Mouse (Mus musculus) left cerebral cortex, adult 9 months (tissue): ENCODE measurements around the gene Btrc.
A peak's percentile ranks its signal among the peaks of the same experiment; 100 is the strongest.

ENCODE experiments used
- DNase-seq, 2 experiments: peaks; one replicate each; pipeline ENCODE4 v3.0.0; 2022; ENCODE audit warnings: low spot score in 2 of 2

The Btrc gene

DNA sequence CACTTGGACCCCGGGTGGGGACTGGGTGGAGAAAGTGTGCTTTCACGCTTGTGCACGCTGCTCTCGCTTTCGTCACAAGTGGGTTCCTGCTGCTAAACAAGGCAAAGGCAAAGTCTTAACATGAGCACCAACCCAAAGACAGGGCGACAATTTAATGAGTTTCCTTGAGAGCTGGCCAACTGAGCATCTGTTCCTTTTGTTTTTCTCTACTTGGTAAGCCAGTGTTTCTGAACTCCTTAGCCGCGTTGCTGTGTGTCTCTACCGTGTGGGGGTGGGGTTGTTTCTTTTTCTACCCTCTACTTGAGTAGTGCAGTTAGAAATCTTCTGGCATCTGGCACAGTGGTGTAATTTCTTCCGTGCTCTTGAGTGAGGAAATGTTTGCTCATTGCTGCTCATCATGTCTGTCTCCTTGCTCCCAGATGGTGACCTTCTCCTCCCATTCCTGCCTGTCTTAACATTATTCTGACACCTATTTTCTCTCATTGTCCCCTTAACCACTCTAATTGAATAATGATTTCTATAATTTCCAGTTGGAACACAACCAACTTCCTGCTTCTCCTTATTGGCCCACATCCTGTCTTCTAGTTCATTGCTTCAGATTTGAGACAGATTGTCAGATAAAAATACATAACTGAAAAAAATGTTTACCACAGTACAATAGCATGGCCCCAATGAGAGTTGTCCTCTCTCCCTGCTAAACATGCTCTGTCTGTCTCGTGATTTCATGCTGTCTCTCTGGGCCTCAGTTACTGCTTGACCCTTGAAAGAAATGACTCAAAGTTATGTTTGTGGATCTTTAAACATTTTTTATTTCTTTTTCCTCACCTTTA lies 109.4 kb downstream of the Btrc start:
- peak; percentile 30 to 67 for DNase-seq

DNA sequence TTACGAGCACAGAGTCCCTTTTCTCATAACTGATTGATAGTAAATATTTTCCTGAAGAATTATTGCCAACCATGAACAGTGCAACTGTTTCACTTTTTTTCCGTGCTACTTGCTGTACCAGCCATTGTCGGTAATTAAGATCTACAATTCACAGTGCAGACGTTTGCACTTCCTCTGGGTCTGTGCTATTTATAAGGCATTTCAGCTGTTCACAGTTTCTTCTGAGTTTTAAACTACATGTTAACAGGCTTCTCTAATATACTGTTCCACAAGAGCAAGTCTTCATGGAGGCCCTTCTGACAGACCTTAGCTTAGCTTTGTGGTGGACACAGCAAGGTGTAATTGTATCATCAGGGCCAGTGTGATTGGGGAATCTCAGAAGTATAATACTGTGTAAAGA lies 111.2 kb downstream of the Btrc start:
- DNase-seq, result no peak

DNA sequence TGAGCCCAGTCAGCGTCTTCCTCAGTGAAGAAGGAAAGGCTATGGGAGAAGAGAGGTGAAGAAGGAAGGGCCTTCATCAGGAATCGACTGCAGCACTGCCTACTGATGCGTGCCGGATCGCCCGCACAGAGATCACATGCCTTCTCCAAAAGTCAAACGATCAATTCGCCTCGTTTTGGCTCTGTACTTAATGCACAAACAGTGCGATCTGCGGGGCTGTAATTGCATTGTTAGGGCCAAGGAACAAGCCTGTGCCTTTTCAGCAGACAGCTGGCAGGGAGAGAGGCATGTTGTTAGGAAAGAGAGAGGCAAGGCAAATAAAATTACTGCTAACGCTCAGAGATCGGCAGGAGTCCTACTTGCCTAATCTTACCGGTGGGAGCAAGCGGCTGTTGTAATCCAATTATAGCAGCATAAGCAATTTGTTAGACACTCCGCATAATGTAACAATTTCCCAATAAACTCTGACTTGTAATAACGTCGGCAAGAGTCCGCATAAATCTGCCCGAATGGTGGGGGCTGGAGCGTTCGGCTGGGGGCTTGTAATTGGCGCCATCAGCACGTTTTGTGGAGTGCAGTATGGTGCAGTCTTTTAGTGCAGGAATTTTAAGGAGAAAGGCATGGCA lies 112.5 kb downstream of the Btrc start:
- peak in 1 of 2 experiments; percentile 40 for DNase-seq

DNA sequence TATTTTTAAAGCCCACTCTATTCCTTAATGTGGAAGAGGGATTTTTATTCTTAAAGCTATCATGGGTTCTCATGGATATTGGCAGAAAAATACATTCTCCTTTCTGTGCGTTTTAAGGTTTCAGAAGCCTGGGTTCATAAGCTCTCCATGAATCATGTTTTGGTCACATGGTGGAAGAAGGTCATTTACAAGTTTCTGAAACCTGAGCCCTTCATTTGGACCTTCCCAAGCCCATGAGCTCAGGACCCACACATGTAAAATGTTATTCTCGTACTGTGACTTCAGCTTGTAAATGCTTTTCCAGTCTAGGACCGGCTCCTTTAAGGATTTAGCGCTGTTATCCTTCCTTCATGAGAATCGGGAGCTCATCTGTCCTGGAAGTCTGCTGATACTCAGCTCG lies 116.0 kb downstream of the Btrc start:
- no peak for DNase-seq

DNA sequence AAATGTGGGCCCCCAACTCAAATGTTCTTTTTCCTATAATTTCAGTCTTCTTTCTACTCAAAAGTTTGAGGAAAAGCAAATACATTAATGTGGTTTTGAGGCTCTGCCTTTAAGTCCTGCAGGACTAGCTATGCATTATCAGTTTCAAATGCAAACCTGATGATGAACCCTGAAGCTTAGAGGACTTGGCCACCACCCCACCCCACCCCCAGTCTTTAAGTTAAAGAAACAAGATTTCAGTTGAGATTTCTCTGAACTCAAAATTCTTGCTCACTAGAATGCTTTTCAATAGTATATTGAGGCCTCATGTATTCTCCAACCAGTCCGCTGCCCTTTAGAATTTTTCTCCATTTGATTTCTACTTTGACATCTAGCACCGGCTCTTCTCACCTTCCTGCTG lies 117.0 kb downstream of the Btrc start:
- DNase-seq, result no peak

DNA sequence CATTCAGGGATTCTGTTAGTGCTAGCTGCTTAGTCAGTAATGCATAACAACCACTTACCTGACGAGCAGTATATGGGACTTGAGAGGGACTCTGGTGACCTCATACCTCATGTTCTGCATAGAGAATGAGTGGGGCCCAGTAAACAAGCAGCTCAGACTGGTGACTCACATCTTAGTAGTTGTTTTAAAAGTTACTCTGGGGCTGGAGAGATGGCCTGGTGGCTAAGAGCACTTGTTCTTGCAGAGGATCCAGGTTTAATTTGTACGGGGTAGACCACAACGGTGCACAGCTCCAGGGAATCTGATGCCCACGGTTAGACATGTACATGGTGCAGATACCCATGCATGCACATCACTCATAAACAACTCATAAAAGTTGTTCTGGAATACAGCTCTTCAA lies 117.4 kb downstream of the Btrc start:
- DNase-seq, result no peak

DNA sequence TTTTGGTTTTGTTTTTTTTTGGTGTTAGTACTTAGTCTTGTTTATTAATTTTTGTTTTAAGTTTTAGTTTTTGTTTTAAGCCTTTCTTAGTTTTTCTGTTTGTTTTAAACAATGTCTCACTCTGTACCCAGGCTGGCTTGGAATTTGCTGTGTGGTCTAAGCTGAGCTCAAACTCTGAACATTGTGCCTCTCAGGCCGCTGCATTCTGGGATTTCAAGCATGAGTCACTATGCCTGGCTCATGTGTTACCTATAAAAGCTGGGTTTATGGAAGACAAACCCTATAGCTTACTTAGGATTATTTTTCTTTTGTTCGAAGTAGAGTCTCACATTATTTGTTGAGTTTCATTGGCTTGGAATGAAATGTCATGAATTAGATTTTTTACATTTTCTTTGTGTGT lies 119.9 kb downstream of the Btrc start:
- no peak for DNase-seq

DNA sequence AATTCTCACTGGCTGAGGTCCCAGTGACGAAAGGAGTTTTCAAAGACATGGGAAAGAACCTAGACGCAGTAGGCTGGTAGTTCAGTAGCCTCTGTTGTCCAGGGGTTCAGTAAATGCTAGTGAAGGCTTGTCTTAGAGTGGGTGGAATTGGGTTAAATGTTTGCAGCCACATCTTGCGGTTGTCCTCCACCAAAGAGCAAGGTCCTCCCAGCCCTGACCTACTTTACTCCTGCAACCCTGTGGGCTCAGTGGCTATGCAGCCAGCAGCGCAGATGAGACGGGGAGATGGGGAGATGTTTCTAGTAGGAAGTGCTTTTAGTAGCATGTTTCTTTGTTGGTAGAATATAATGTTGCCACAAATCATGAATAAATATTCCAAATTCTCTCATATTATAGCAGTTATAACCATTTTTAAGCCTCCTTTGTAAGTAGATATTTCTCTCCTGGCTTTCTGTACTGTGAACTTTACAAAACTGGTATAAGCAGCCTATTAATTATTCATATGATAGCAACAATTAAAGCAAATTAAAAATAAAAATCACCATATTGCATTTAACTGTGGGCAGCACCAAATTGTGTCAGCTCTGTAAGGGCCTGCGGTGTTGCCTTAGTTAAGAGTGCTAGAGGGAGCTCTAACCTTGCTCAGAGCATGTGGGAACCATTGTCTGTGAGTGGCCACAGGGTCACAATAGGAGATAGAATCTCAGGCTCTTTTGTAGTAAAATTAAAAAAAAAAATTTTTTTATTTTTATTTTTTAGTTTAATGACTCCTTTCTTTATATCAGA lies 122.9 kb downstream of the Btrc start:
- DNase-seq, result no peak

DNA sequence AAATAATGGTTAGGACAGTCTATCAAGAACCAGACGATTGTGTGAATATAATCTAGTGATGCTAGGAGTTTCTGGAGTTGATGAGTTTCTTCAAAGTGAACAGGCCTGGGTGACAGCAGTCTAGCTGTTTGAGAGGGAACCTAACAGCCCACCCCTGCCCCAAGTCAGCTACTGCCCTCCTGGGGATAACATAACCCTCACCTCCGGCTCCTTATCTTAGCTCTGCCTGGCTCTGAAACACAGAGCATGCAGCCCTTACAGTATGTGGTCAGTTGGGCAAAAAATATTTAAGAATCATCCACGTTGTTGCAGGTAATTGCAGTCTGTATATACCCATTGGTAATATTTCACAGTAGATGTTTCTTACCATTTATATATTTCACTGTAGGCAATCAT lies 123.5 kb downstream of the Btrc start:
- DNase-seq, result no peak

DNA sequence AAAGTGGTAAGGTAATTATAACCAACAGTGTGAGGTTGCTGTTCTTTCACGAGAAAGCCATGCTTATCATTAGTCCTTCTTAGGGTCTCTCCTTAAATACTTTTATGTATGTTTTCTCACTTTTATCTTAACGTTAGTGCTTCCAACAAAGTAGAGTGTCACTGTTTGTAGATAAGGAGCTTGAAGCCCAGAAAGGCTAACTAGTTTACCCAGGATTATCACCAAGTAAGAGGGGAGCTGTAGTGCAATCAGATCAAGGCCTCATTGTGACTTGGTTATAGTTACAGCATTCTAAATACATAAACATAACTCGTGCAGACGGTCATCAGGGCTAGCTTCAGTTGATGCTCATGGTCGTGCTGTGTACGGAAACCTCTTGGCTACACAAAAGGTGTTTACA lies 126.4 kb downstream of the Btrc start:
- DNase-seq, result no peak

DNA sequence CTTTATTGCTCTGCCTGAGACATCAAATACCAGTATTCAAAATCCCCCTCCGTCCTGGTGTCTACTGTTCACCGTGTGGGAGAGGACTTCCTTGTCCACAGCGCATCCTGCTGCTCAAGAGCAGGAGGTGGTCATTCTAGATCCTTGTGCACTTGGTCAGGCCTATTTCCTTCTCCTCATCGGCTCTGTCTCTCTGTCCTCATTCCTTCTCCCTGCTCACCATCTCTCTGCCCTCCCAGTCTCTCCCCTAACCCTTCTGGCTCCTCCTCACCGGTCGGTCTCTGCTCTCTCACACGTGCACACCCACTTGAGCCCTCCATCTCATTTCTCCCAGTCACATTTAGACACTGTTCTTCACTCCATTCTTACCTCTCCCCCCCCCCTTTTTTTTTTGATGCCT lies 127.7 kb downstream of the Btrc start:
- DNase-seq, result no peak

DNA sequence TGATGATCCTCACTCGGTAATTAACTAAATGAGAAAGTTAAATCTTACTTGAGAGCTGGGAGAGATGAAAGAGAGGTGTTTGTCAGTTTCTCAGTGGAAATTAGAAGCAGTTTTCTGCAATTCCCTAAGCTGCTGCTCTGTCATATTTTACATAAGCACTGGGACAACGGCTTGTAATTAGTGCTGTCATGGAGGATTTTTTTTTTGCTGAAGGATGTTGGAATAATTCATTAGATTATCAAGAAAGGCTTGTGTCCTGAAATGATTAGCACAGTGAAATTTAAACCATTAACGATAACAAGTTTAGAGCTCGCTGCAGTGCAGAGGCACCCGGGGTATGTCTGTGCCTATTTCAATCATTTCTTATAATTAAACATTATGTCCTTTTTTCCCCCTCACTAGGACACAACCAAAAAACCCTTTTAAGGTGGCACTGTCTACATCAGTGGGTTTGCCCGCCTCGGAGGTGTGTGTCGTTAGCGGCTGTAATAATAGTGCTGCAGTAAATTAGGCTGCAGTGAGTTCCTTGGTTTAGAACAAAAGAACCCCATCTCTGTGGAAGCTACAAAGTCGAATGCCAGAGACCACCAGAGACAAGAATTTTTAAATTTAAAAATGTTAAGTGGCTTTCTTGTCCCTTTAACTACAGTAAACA lies 130.7 kb downstream of the Btrc start:
- DNase-seq, result no peak

DNA sequence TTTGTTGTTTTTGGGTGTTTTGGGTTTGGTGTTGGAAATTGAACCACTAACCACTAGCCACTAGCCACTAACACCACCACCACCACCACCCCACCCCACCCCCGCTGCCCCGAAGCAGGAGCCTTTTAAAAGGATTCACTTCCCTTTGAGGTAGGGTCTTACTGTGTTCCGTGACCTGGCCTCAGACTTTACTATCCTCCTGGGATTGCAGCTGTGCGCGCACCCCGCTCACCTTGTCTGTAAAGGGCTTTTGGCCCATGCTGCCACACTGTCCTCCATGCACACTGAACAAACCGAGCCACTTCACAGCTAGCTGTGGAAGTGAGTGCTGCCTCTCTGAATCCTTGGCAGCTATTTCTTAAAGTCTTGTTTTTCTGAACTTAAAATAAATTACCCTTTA lies 141.9 kb downstream of the Btrc start:
- no peak for DNase-seq

DNA sequence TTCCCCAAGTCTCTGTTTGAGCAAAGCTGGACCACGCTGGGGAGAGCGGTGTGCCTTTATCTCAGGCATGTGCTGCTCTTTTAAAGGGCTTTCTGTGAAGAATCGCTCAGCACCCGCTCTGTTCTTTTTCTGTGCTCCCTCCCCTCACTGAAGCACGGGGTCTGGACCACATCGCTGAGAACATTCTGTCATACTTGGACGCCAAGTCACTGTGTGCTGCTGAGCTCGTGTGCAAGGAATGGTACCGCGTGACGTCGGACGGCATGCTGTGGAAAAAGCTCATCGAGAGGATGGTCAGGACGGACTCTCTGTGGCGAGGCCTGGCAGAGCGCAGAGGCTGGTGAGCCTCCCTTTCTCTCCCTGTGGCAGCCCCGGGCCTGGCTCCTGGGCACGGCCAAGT lies 144.0 kb downstream of the Btrc start:
- peak in 1 of 2 experiments; percentile 35 for DNase-seq

DNA sequence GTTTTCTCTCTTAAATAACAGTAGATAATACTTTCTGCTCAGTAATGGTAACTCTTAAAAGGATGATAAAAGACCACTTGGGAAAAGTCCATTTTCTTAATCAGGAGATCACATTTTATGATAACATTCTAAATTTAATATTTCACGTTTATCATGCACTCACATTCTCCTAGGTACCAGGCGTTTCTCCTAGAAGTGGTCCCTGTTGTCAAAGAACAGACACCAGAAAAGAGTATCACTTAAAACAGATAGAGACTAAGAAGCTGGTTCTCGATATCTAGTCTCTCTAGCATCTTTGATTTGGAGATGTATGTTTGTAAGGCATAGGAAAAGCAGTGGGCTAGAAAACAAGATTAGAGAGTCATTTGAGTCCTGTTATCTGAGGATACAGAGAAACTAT lies 147.1 kb downstream of the Btrc start:
- DNase-seq, result no peak

DNA sequence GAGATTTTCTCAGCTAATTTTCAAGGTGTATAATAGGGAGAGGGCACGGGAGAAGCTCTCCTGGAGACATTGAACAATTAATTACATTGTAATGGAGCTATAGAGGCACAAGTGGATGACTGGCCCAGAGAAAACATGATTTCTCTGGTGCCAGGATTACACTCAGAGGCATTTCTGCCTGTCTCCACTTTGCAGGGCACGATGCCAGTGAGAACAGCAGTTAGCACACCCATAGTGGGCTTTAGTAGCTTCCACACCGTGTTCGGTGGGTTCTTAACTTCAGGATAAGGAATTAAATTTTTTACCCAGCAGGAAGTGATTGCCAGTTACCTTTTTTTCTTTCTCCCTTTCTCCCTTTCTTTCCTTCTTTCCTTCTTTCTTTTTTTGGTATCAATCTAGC lies 147.9 kb downstream of the Btrc start:
- no peak for DNase-seq

DNA sequence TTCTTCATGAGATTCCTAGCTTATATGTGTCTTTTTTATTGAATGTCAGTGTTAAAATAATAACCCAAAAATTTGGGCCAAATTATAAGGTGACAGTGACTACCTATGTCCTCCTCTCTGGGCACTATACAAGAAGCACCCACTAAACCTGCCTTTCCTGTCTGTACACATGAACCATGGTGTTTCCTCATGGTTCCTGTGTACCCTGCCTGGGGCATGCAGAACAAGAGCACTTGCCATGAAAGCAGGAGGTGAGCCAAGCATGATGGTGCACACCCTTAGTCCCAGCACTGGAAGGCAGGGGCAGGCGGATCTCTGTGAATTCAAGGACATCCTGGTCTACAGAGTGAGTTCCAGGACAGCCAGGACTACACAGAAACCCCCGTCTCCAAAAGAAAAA lies 151.8 kb downstream of the Btrc start:
- no peak for DNase-seq

DNA sequence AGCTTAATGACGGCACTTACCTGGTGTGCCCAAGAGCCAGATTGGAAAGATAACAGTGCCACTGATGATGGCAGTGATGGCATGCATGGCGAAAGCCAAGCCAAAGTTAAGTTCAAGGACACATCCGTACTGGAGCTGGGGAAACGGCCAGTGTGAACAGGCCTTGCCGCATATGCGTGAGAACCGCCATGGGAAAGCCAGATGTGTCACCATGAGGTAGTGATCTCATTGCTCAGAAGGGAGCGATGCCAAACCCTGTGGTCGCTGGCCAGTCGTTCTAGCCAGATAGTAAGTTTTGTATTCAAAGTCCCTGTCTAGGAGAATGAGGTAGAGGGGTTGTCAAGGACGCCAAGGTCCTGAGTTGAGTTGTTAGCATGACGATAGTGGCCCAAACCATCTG lies 152.7 kb downstream of the Btrc start:
- DNase-seq, result no peak

DNA sequence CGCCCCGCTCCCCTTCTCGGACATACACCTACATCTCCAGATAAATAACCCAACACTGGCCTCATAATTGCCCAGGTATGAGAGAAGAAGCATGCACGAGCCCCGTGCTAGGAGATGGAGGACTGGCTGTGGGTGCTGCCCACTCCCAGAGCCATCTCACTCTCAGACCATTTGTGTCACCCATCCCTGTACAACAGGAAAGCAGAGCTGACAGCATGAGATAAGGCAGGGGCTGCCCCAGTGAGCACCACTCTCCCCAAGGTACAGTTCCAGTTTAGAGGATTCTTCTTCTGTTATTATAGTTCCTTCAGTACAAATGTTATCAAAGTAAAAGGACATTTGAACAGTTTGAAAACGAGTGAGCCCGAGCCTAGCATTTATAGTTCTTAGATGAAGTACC lies 163.8 kb downstream of the Btrc start:
- no peak for DNase-seq

DNA sequence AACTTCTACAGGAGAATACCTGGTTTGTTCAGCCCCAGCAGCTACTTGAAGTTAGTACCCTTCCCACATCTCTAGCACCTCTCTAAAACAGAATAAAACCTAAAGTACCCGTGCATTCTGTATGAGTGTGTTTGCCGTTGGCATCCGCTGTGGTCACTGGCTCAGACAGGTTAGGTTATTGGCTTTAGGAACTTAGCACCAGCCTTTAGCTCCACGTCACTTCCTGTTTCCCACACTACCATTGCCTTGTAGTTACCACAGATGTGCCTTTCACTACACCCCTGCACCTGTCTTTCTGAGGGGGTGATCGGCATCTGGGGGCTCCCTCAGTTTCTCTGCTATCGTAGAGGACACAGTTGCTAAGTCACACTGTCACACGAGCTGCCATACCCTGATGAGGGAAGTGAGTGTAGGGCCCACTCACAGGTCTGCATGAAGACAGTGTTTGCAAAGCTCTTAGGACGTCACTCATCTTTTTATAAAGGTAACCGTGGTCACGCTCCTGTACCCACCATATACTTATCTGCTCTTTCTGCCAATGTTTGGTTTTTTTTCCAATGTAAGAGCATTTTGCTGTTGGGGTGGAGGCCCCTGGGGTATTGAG lies 164.5 kb downstream of the Btrc start:
- no peak for DNase-seq

DNA sequence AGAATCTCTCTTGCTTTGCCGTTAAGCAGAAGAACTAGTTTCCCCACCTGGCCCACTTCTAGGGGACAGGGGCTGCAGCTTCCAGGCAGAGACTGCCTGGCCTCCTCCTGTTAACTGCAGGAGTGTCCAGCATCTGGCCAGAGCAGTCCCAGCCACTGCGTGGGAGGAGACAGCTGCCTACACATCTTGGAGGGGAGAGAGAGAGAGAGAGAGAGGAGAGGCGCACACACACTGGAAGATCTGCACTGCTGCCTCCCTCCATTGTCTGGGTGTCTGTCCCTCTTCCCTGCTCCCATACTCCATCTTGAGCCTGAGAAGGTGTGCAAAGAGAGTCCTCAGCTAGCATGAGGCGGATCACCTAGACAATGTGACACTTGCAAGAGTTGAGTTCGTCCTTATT lies 165.8 kb downstream of the Btrc start:
- DNase-seq, result no peak
